Mouse (Mus musculus): ENCODE data around the gene Sorcs3.
A peak's percentile ranks its signal among the peaks of the same experiment; 100 is the strongest.

The Sorcs3 gene

DNA sequence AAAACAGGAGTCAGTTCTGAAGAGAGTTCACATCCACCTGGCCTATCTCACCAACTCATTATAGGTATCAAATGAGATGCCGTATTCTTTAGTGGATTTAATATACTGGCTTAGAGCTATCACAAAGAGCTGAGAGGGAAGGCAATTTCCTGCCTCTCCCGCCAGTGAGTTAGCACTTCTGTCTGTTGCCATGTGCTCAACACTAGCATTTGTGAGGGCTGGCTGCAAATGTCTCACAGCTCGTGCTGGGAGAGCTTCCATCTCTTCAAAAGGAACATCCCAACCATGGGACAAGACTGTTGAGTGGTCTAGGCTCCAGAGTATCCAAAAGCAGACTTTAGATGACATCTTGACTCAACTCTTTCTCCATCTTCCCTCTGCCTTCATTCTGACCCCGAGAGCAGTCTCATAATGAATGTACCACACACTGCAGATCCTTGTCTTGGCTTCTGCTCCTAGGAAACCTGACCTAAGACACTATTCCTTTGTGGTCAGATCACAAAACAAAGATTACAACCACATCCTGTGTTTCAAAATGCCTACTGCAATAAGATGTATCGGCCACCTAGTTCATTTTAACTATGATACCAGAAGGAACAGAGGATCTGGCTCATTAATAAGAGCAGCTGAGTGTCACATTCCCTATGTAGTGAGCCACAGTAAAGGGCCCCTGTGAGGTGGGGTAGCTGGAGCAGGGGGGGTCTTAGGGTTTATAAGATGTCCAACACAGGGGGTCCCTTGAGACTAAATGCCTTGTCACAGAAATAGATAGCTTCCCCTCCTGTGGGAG is 614.9 kb downstream of the Sorcs3 start:
- DNase-seq (ENCODE audit: low spot score in 2 of 2) = peak in 1 of 2 experiments; percentile 38

DNA sequence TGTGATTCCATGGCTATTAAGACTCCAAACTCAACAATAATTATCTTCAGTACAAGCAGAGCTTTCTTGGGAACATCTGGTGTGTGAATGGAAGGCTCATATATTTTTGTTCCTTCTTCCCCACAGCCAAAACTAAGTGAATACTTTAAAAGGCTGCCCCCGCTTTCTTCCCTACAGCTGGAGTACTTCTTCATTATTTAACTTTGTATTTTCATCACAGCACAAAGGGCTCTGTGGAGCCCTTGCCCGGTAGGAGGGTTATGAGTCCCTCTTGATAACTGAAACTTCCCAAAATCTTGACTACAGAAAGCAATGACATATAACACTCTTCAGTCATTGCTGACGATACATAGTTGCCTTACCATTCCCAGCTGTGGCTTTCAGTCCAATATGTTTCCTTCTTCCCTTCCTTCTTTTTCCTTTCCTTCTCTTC is 615.5 kb downstream of the Sorcs3 start:
- no peak for DNase-seq (ENCODE audit: low spot score in 2 of 2)

DNA sequence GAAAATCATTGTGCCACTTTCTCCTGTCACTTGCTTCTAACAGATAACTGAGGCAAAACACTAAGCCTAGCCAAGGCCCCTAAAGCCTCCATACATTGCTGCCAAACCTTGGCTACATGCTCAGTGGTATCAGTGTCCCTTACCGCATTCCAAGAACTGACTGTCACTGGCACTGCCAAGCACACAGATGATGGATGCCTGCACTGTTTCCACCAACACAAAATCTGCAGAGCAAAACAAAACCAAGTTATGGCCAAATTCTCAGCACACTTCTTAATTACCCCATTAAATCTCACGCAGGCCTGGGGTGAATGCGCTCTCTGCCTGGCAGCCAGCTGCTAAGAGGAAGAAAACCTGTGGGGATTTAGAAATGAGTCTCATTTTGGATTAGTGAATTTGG is 628.5 kb downstream of the Sorcs3 start:
- DNase-seq (ENCODE audit: low spot score in 2 of 2) = no peak

DNA sequence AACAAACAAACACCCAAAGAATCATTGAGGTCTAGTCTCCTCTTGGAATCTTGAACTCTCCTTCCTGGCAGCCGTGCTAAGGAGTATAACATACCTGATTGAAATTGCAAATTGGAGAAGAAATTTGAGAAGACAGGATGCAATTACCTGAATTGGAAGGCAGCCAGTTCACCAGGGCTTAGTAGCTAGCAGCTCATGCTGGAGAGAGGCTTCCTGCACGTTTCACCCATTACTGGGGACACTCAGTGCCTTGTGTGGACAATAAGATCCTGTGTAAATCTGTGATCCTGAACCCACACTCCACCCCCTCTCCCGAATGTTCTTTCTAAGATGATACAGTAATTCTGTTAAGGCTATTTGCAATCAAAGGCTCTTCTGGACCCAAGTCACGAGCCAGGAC is 633.6 kb downstream of the Sorcs3 start:
- DNase-seq (ENCODE audit: low spot score in 2 of 2) = no peak

DNA sequence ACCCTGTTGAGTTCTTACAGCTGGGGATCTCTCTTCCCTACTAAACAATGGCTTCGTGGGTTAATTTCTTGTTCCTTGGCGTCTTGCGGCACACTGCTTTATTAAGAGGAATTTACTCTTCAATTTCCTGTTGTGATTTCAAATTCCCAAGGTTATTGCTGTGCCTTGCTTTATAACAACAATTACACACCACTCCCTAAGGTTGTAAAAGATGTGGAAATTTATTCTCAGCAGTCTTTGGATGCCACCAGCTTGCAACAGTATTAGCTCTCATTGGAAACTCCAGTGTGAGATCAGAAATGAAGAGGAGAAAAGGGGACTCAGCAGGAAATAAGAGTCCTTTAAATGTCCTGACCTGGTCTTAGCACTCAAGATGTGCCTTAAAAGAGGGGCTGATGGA is 641.9 kb downstream of the Sorcs3 start:
- no peak for DNase-seq (ENCODE audit: low spot score in 2 of 2)

DNA sequence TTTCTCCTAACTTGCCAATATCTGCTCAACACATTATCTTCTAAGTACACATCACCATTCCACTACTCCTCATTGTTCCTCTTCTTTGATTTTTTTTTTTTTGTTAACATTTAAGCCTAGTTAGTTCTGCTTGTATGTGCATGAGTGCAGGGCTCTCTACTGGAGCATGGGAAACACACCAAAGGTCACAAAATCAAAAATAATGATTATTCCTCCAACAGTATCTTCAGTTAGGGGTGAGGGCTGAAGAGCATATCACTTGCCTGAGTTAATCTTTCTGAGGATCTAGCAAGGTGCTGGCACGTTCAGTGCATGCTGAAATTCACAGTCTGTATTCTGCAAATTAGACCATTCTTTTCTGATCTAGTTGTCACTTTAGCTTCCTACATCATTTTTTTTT is 644.6 kb downstream of the Sorcs3 start:
- DNase-seq (ENCODE audit: low spot score in 2 of 2) = no peak
